Mouse (Mus musculus) frontal cortex, postnatal 25 days (tissue): Measurements from ENCODE around the gene Zc3h12c.

Experiments
- DNase-seq, 2 experiments: peaks; one replicate each; pipeline ENCODE4 v3.0.0; 2022; ENCODE audit warnings: low spot score in 2 of 2

Gene Zc3h12c

DNA sequence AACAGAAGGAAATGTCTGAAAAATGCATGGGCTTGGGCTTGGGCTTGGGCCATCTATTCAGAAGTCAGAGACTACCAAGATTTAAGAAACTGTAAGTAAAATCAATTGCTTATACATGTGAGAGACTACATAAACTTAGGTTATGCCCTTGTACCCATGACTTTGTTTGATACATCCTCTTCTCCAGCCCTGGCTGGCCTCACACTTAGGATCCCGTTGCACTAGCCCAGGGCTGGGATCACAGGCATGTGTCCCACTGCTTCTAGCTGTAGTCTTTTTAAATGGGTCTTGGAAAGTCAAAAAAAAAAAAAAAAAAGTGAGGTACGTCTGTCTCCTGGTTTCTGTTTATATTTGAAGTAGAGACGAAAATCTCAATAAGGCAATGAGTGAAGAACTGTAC lies 1.3 kb downstream of the Zc3h12c start:
- no peak for DNase-seq

DNA sequence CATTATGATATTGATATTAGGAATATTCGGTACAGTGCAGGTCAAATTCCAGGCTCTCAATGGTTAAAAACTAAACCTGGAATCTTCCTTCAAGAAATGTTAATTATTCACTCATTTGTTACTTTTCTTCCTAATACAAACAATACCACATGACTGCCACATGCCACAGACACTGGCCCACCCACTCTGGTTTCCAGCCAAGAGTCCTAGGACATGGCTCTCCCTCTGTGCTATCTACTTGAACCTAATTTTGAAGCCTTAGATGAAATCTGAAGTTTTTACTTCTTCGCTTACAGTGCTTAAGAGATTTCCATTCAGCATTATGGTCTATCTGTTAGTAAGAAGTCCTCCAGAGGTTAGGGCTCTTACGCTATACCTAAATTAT lies 2.7 kb downstream of the Zc3h12c start:
- DNase-seq, result no peak

DNA sequence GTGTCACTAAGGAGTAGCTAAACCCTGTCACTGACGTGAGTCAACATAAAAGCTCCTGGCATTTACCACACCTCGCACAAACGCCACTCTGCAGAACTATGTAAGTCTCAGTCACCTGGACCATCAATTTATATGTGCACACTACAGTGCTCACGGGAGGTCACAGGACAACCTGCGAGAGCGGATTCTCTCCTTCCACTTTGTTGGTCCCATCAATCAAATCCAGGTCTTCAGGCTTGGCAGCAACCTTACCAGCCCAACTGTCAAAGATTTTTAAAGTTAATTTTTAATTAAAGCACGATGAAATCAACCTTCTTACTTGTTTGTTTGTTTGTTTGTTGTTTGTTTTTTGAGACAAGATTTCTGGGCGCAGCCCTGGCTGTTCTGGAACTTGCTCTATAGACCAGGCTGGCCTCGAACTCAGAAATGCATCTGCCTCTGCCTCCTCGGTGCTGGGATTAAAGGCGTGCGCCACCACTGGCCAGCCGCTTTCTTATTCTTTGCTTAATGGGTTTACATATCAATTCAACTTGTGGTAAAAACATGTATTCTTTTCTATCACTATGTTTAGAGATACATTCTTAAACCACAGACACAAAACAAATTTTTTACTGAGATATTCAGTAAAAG lies 3.2 kb downstream of the Zc3h12c start:
- no peak for DNase-seq

DNA sequence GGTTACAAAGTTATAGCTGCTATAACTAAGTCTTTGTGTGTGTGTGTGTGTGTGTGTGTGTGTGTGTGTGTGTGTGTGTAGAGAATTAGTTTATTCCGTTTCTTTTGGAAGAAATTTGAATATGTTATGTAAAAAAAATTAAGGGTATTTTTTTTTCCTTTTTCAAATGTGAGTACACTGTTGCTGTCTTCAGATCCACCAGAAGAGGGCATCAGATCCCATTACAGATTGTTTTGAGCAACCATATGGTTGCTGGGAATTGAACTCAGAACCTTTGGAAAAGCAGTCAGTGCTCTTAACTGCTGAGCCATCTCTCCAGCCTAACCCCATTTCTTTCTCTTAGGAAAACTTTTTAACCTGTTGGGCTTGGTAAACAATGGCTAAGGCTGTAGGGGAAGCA lies 7.9 kb downstream of the Zc3h12c start:
- DNase-seq, result no peak

DNA sequence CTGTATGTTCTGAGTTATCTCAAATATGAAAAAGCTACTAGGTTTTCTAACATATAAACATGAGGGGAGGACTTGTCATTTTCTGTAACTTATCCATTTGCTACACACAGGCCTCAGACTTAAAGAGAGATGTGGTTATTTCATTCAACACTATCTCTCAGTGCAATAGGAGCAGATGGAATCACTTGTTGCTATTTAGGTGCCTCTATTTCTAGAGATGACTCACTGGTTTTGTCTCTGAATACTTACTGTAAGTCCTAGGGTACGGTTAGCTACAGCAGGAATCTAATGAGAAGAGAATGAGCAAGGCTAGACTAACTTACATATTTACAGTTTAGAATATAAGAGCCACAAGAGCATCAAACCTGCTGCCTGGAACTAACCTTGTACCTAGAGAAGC lies 9.8 kb downstream of the Zc3h12c start:
- no peak for DNase-seq

DNA sequence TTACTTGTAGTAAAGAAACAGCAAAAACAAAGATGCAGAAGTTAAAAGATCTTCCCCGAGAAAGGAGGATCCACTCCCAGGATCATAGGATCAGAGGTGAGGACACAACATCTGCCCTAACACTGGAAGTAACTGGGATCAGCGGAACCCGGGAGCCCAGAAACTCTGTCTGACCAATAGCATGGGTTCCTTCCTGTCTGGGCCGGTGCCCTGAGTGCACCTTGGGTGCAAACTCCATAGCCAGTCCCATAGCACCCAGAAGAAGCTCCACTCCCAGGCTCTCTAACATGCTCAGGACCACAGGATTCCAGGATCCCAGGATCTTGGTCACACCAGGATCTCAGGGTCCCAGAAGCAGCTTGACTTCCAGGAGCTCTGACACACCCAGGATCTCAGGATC lies 13.0 kb downstream of the Zc3h12c start:
- DNase-seq, result no peak

DNA sequence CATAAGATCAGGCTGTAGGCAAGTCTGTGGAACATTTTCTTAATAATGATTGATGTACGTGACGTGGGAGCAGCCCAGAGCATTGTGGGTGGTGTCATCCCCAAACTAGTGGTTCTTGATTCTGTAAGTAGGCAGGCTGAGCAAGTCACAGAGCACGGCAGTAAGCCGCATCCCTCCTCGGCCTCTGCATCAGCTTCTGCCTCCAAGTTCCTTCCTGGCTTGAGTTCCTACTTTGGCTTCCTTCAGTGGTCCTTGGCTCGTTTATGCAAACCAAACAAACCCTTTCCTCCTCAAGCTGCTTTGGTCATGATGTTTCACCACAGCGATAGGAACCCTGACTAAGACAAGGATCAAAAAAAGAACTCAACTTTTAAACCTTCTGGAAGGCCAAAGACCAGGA lies 14.1 kb downstream of the Zc3h12c start:
- DNase-seq, result no peak

DNA sequence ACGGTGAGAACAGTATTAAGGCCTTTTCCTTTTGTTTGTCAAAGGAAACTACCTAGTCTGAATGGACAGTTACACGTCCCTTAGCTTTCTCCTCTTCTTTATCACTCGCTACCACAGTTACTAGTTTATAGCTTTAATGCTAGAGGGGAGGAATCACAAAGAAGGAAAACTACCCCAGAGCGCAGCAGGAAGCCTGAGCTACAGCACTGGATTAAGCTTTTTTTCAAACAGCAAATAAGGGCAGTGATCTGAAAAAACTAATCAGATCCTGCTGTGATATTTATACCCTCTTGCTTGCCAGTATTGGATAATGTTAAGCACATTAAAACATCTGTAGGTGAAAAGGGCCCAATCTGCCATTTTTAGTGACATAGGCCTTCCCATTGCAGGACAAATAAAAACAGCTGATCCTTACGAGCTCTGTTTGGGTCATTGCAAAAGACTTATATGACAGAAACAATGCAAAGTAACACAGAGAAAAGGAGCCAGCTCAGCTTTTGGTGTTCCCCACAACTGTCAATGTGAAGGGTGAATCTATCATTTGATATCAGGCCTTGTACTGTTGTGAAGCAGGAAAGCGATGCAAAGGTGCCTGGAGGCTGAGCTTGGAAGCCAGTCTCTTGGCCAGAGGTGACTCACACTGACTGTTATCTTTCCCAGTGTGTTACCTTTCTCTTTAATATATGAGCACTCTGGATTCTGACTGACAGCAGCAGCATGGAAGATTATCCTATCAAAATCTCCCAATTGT lies 16.1 kb downstream of the Zc3h12c start:
- DNase-seq, result no peak

DNA sequence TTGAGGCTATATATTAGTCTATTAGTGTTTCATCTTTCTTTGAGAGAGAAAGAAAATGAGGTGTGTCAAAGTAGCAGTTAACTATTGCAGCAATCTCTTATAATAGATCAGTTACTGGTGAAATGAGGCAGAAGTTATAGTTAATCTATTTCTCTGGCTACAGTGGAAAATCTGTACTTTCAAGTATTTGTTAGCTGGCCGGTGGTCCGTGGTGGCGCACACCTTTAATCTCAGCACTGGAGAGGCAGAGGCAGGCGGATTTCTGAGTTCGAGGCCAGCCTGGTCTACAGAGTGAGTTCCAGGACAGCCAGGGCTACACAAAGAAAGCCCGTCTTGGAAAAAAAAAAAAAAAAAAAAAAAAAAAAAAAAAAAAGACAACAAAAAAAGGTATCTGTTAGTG lies 18.6 kb downstream of the Zc3h12c start:
- DNase-seq, result no peak

DNA sequence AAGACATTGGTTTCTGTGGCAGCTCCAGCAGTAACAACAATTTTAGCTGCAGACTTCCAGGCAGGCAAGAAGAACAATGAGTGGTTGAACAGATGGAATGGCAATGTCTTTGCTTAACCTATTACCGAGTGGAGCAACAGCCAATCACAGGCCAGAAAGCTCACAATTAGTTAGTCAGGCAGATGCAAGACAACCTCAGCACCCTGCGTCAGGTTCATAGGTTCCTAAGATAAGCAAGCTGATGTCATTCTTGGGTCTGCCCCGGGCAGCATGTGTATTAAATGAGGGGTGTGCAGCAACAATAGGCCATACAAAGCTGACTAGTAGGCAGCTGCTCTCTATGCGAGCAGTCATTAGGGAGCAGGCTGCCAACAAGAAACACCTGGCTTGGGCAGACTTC lies 19.1 kb downstream of the Zc3h12c start:
- no peak for DNase-seq

DNA sequence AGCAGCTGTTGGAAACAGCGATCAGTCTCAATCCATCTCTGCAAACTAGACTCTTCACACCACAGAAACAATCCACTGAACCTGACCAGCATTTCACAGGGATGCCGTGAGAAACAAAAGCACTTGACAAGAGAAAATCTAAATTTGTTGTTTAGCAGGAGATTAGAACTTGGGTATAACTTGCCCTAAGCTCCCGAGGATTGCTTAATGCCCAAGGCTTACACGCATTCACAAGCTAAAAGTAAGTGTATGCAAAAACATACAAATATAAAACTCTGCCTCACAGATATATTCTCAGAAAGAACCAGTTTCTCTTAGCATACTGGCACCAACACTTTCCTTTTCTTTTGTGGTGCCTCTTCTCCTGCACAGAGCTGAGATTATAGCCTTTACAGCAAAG lies 19.5 kb downstream of the Zc3h12c start:
- no peak for DNase-seq

DNA sequence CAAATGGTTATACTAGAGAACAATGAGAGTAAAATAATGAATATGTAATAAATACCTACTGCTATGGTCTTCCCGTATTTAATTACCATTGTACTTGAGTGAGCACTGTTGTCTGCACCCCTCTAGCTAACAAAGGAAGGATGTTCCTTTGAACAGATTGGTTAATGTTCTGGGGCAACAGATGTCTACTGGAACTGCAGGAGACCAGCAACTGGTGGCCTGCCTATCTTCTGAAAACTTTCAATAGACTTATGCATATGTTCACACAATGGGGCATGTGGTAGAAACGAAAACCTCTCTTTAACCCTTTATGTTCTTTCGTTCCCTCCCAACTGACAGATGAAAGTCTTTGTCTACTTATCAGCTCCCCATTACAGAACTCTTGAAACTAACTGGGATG lies 20.1 kb downstream of the Zc3h12c start:
- no peak for DNase-seq

DNA sequence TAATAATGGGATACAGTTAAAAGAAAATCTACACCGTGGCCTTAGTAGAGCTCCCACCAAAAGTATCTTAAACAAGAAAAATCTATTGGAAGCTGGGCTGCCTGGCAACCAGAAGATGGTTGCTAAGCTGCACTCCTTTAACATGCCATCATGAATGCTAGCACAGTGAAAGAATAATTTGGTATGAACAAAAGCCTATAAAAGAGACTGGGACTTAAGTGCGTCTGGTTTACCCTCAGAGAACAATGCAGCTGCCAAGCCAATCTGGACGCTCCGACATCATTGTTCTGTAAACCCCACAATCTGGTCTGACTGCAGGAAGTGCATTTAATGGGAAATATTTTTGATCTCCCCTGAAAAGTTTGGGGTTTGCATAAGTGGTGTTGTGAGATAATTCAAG lies 22.1 kb downstream of the Zc3h12c start:
- no peak for DNase-seq

DNA sequence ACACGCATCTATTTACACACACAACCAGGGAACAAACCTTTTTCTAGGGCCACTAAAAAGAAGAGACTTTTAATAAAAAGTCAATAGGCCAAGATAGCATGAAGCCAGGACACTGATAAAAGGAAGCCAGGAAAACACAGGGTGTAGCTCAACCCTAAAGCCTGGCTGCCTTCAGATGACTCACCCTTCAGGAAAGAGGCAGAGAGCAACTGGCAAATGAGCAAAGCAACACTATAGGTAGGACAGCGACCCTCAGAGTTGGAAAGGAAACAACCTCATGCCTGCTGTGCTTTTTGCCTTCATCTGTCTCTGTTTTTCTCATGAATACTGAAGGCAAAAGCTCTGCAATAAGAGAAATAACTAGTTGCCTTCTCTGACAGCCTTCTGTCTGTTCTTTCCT lies 35.6 kb downstream of the Zc3h12c start:
- no peak for DNase-seq

DNA sequence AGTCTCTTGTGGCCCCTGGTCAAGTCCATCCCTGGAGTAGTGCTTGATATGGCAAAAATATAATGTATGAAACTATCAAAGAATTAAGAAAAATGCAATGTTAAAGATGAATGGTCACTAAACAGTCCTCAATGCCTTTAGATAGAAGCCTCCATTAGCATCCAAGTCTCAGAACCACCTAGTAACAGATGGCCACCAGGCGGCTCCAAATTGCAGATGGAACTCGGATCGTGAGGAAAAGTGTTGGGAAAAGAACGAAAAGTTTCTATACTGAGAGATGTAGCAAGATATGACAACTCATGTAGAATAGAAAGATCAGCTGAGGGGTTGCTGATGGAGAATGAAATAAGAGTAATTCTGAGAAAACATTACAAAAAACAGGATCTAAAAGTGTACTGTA lies 38.0 kb downstream of the Zc3h12c start:
- no peak for DNase-seq

DNA sequence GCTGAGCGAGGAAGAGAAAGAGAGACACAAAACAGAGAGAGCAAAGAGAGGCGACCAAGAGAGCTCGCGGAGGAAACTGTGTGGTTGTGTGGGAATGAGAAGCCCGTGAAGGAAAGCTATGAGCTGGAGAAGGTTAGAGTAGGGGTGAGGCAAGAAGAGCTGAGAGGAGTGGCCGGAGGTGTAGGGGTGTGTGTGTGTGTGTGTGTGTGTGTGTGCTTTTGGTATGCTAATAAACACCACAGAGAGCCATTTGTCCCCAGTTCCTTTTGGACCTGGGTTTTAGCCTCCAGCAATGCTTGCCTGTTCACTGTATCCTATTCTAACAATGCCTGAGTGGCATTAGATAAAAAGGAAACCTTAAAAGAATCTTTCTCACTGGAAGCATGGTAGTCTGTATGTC lies 43.1 kb downstream of the Zc3h12c start:
- no peak for DNase-seq

DNA sequence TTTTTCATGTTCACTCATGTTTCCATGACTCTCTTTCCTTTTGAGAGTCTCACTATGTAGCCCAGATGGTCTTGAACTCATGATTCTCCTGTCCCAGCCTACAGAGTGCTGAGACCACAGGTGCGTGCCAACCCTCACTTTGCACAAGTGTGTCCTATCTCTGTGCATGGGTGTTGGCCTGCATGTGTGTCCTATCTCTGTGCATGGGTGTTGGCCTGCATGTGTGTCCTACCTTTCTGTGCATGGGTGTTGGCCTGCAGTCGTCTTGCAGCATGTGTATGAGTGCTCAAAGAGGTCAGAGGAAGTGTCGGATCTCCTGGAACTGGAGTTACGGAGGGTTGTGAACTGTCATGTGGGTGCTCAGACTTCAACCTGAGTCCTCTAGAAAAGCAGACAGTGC lies 49.2 kb downstream of the Zc3h12c start:
- no peak for DNase-seq

DNA sequence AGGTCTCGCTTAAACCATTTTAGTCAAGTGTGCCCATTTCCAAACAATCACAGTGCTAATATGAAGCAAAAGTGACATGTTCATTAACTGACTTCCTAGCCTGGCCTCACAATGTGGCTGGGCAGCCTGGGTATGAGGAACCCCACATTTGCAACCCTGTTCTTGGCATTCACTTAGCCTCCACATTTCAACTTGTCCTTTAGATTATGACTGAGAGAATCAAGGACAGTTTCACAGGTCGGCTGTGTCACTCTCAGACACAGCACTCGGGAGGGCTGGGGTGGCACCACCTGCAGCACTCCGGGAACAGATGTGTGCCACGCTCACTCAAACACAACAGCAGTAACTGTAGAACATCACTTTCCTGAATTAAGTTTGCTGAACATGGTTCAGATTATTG lies 55.3 kb downstream of the Zc3h12c start:
- DNase-seq, result no peak

DNA sequence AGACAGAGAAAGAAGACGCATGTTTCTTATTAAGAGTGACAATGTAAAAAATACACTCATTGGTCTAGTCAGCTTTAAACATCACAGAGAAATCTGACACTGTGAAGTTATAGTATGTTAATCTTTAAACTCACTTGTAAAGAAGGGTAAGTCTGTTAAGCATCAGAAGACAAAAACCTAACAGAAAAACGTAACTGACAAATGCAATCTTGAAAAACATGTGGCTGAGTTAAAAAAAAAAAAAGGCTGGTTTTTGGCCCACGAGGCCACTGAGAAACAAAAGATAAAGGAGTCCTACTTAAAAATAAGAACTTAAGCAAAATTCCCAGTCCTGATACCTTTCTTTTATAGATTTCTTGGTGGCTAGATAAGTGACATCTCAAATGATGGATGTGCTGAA lies 57.6 kb downstream of the Zc3h12c start:
- no peak for DNase-seq

DNA sequence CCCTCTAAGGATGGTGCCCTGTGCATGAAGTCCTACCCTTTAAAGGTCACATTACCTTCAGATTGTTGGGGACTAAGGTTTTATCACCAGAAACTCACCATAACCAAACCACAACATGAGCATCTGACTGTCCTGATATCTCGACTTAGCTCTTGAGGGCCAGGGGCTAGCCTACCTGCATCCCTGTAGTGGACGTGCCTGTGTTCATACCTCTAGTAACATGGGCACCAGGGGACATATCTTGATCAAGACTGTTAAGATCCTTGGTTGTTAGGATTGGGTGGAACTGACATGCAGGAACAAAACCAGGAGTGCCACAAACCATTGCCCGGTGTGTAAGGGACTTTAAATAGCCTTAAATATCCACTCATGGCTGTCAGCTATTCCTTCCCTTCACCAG lies 61.2 kb downstream of the Zc3h12c start:
- no peak for DNase-seq

DNA sequence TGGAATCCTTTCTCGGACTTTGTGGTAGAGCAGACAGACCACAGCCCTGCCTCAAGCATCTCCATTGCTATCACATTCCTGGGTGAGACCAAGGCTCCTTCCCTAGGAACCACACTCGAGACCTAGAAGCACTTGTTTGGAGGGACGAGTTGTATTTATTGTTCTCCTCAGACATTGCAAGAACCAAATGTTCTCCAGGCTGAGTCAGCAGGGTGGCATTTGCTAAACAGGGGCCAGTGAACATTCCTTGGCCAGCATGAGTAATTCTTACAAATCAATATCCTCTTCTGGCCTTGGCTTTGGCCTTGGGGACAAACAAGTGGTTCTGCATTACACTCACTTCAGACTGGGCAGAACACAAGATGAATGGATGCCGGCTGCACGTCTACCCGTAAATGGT lies 62.9 kb downstream of the Zc3h12c start:
- DNase-seq, result no peak

DNA sequence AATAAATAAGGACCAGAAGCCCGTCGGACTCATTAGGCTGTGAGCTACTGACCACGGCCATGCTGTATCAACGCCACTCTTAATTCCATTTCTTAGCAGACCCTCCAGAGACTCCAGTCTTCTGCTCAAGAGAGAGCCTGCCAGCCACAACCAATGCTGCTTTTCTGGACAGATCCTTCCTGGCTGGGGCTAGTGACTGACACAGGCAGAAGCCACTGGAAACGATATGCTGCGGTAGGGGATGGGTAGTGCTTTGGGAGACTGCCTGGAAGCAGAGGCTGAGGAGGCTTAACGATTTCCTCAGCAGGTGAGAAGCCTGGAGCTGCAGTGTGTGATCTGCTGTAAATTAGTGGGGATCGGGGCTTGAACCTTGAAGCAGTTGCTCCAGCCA lies 64.2 kb downstream of the Zc3h12c start:
- DNase-seq, result no peak

DNA sequence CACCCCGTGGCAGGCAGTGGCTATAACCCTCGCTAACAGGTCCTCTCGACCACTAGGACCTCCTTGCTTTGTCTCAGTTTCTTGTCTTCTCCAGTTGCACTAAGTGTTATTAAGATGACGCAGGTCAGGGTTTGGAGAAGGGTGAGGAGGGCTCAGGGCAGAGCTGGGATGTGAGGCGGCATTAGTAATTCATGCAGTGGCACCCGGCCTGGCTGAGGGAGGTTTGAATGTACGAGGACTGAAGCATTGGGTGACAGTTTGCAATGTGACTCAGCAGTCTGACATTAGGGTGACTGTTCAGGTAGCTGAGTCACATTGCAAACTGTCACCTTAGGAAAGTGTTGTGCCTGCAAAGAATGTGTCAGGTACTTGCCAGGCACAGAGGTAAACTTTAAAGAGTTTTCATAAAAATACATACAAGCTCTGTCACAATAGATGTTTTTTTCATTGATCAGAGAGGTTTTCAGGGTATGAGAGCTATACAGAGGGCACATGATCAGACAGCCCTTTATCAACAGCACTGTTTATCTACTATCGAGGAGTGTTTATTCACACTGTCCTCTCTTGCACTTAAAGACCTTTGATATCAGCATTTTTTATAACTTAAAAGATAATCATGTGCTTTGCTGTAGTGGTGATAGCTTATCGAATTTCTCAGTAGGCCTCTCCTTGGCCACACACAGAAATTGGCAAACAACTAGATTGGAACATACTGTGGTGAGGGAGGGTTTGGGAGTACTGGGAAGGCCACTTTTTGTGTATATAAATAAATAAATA lies 64.7 kb downstream of the Zc3h12c start:
- no peak for DNase-seq
